Mouse (Mus musculus) gastrocnemius, postnatal 10 days (tissue): ENCODE measurements at regions not wholly inside any gene's neighbourhood (a gene's known extent, or its start where the extent isn't known, plus 50 kb on each side); places are given as distances from the start of the nearest gene placed in this dataset.

Experiments
- DNase-seq: peaks from one replicate; pipeline ENCODE4 v3.0.0; 2021; ENCODE audit warnings: mixed read lengths

- DNase-seq: no peak
Observed at GRCm38 (mm10) chr13:84646899-84647298, 424.8 kb downstream of the Tmem161b start.

GRCm38 (mm10) chr13:84648056-84648455, 426.0 kb downstream of the Tmem161b start:
- no peak for DNase-seq

GRCm38 (mm10) chr13:84663967-84664366, 441.9 kb downstream of the Tmem161b start:
- DNase-seq: no peak

- DNase-seq: no peak
Observed at GRCm38 (mm10) chr13:84680971-84681370, 458.9 kb downstream of the Tmem161b start.

GRCm38 (mm10) chr13:84685930-84686329, 463.8 kb downstream of the Tmem161b start:
- DNase-seq: no peak

GRCm38 (mm10) chr13:84693462-84693861, 471.4 kb downstream of the Tmem161b start:
- no peak for DNase-seq

GRCm38 (mm10) chr13:84698472-84699080, 476.5 kb downstream of the Tmem161b start:
- no peak for DNase-seq

- DNase-seq: no peak
Observed at GRCm38 (mm10) chr13:84741231-84741630, 448.0 kb upstream of the Ccnh start.

- no peak for DNase-seq
Observed at GRCm38 (mm10) chr13:84748331-84748730, 440.9 kb upstream of the Ccnh start.

GRCm38 (mm10) chr13:84749214-84749613, 440.0 kb upstream of the Ccnh start:
- no peak for DNase-seq

- no peak for DNase-seq
Observed at GRCm38 (mm10) chr13:84750136-84750535, 439.1 kb upstream of the Ccnh start.

- DNase-seq: no peak
Observed at GRCm38 (mm10) chr13:84751576-84752490, 437.4 kb upstream of the Ccnh start.

- DNase-seq: no peak
Observed at GRCm38 (mm10) chr13:84752491-84752820, 436.8 kb upstream of the Ccnh start.

GRCm38 (mm10) chr13:84753751-84754500, 435.3 kb upstream of the Ccnh start:
- no peak for DNase-seq

- DNase-seq: no peak
Observed at GRCm38 (mm10) chr13:84754821-84755725, 434.1 kb upstream of the Ccnh start.

GRCm38 (mm10) chr13:84756796-84757335, 432.3 kb upstream of the Ccnh start:
- DNase-seq: no peak

- no peak for DNase-seq
Observed at GRCm38 (mm10) chr13:84757896-84758567, 431.2 kb upstream of the Ccnh start.

- peak; percentile 36 for DNase-seq
Observed at GRCm38 (mm10) chr13:84758568-84758900, 430.7 kb upstream of the Ccnh start.

- DNase-seq: no peak
Observed at GRCm38 (mm10) chr13:84759061-84759460, 430.1 kb upstream of the Ccnh start.

- no peak for DNase-seq
Observed at GRCm38 (mm10) chr13:84760471-84760870, 428.7 kb upstream of the Ccnh start.

GRCm38 (mm10) chr13:84760978-84761377, 428.2 kb upstream of the Ccnh start:
- no peak for DNase-seq
